Mouse (Mus musculus): Measurements from ENCODE around the gene Gm10147.
"Not testable (repeated sequence)": the region's sequence is repeated elsewhere in the genome, so short reads cannot be mapped to it uniquely, and the experiment has no call there.

Gene Gm10147

DNA sequence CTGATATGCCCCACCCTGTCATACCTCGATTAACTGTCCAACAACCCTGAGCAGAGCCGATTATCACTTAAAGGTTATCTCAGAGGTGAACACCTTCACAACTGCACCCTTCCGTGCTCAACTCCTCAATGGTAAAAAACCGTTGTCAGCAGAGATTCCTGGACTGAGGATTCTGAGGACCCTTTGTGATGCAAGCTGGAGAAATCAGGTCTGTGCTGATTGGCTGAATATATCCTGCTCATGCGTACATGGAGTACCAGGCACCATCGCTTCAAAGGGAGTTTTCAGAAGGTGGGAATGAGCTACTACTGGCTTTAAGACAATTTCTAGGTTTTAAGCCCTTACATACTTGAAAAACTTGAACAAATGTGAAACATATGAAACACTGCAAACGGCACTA, at the start of gene Gm10147:
Gm10147 (minus strand) TSS at position 101 of the 400 bp plus-strand sequence.
- not testable (repeated sequence) for DNase-seq
